Mouse (Mus musculus): ENCODE data around the gene Dlx4. TPM values are rescaled to one million over a fixed set of nuclear protein-coding genes. Genes with fewer than 3 reads are reported as not detected.

Dlx4 gene
- polyA plus RNA-seq (2012; rRNA removed) = 0.07 TPM in 1 of 2 replicates, not detected in the other

DNA sequence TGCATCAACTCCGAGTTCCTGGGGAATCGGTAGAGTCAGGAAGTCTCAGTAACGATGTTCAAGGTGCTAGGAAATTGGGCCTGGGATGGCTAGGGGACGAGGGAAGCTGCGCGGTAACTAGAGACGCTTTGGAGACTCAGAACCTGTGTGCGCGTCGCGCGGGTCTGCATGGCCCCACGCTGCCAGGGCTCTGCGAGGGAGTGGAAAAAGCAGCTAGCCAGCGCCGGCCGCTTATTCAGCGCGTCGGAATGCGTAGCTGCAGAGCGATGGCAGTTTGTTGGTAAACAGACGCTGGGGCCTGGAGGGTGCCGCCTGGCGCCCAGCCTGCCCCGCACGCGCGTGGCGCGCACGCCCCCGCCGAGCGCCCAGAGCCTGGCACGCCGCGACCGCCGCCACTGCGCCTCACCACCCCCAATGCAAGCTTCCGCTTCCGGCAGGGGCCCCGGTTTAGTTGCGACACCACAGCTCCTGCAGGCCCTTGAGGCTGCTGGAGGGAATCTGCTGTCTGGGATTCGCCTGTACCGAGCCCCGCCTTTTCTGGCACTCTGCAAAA is at the start of gene Dlx4:
Gene Dlx4, minus strand, starts transcription at position 413 of the 553 bp plus-strand sequence.
- H3K27ac ChIP-seq (ENCODE audit: insufficient read depth, low read depth, low read length) = no peak within 1 kb of the TSS

DNA sequence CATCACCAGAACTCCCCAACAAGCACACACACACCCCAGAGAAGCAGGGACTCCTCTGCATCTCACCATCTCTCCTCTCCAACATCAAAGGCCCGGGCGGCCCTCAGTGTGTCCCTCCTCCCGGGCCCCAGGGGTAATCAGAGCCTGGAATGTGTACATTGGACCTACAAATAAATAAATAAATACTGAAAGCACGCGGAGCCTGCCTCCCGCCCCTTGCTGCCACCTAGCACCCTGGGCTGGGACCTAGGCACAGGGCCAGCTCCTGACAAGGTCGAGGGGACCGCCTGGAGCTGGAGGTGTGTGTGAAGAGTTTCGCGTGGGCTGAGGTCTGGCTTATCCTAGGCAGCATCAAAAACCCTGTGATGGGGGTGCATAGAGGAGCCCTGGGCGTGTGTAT is 43.8 kb upstream of the Dlx4 start:
- Histone ChIP-seq H3K4me1 (ENCODE audit: control insufficient read depth, insufficient read depth, low read length) (no peaks in the 10 kb centered on the region), H3K27me3 (replicated peaks; ENCODE audit: control insufficient read depth, insufficient read depth, low read length) (no peaks in the 10 kb centered on the region), H3K4me3 (ENCODE audit: insufficient read depth, low read depth, low read length) (no peak overlapping the region), H3K36me3 (ENCODE audit: control insufficient read depth, insufficient read depth, low read length) (no peaks in the 10 kb centered on the region), H3K27ac (ENCODE audit: insufficient read depth, low read depth, low read length) (no peak overlapping the region)
- TF ChIP-seq POLR2A (IDR thresholded peaks at IDR 0.05; ENCODE audit: low read depth, low read length) = no peak
- no peak for TF ChIP-seq CTCF (conservative IDR thresholded peaks at IDR 0.05; ENCODE audit: insufficient read depth, insufficient read length, low read depth, low read length)
- DNase-seq = no peak
- WGBS = 29% methylated on average over 11 of the region's 11 CpGs

More for the DNA sequence above, at the start of gene Dlx4:
- DNase-seq = peak; percentile 22
- TF ChIP-seq CTCF (conservative IDR thresholded peaks at IDR 0.05; ENCODE audit: insufficient read depth, insufficient read length, low read depth, low read length) = no peak
- 0 out of 2 replicates have a peak, but pooled peaks cover 3% of the 10 kb centered on the region for H3K4me1 ChIP-seq (ENCODE audit: control insufficient read depth, insufficient read depth, low read length)
- H3K27me3 ChIP-seq (replicated peaks; ENCODE audit: control insufficient read depth, insufficient read depth, low read length) = peaks cover 24% of the 10 kb centered on the region
- no peaks in the 10 kb centered on the region for H3K36me3 ChIP-seq (ENCODE audit: control insufficient read depth, insufficient read depth, low read length)
- peak within 1 kb of the TSS; percentile 27 for H3K4me3 ChIP-seq (ENCODE audit: insufficient read depth, low read depth, low read length)
- WGBS = 6% methylated on average over 48 of the region's 48 CpGs

DNA sequence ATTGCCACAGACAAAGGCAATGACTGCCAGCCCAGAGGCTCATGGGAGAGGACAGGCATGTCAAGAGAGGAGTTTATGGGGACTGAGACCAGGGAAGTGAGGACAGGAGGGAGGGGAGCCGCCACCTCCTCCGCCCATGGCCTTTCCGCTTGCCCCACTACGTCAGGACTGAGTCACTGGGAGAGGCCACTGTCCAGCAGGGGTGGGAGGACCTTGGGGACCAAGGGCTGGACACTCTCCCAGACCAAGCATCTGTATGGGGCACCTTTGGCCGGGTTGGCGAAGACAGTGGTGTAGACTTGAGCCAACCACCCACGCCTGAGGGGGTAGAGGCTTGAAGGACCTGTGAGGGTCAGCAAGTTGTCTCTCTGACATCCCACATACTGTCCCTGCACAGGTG is 40.8 kb upstream of the Dlx4 start:
- Histone ChIP-seq H3K27ac (ENCODE audit: insufficient read depth, low read depth, low read length) (no peak overlapping the region), H3K36me3 (ENCODE audit: control insufficient read depth, insufficient read depth, low read length) (no peaks in the 10 kb centered on the region), H3K27me3 (replicated peaks; ENCODE audit: control insufficient read depth, insufficient read depth, low read length) (no peaks in the 10 kb centered on the region), H3K4me3 (ENCODE audit: insufficient read depth, low read depth, low read length) (no peak overlapping the region), H3K4me1 (ENCODE audit: control insufficient read depth, insufficient read depth, low read length) (no peaks in the 10 kb centered on the region)
- TF ChIP-seq POLR2A (IDR thresholded peaks at IDR 0.05; ENCODE audit: low read depth, low read length) (no peak), CTCF (conservative IDR thresholded peaks at IDR 0.05; ENCODE audit: insufficient read depth, insufficient read length, low read depth, low read length) (no peak)
- 91% methylated on average over 7 of the region's 7 CpGs for WGBS
- DNase-seq = no peak

DNA sequence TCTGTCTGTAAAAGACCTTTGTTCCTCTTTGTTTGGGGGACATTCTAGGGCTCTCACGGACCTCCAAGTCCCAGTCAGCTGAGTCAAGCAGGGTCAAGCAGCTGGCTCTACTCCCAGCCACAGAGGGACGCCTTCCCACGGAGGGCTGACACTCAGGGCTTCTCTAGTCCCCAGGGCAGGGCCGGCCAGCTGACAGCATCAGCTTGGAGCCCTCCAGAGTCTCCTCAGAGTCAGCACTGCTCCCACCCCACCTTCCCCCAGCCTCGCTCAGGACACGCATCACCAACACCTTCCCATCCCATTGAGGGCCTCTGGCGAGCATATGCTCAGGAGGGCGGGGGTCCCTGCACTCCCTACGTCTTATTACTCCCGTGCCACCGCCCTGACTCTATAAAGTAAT is 39.6 kb upstream of the Dlx4 start:
- TF ChIP-seq CTCF (conservative IDR thresholded peaks at IDR 0.05; ENCODE audit: insufficient read depth, insufficient read length, low read depth, low read length) = no peak
- TF ChIP-seq POLR2A (IDR thresholded peaks at IDR 0.05; ENCODE audit: low read depth, low read length) = no peak
- DNase-seq = peak; percentile 6
- WGBS = 45% methylated on average over 11 of the region's 11 CpGs

DNA sequence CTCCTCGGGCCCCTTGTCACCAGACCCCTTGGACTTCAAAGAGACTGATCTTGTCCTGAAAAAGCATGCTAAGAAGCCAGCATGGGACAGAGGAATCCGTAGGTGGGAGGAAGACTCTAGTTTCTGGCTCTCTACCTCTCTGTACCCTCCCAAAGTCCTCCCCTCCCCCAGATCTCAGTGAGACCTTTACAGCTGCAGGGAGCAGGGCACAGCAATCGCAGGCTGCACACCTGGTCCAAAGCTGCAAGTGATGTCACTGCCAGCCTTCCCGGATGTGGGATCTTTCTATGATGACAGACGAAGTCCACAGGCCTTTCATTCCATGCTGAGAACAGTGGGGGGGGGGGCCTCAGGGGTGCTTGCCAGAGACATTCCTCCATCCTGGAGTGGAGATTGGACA is 38.5 kb upstream of the Dlx4 start:
- DNase-seq = no peak
- Histone ChIP-seq H3K27ac (ENCODE audit: insufficient read depth, low read depth, low read length) (no peak overlapping the region), H3K27me3 (replicated peaks; ENCODE audit: control insufficient read depth, insufficient read depth, low read length) (no peaks in the 10 kb centered on the region), H3K36me3 (ENCODE audit: control insufficient read depth, insufficient read depth, low read length) (no peaks in the 10 kb centered on the region), H3K4me3 (ENCODE audit: insufficient read depth, low read depth, low read length) (no peak overlapping the region), H3K4me1 (ENCODE audit: control insufficient read depth, insufficient read depth, low read length) (no peaks in the 10 kb centered on the region)
- TF ChIP-seq POLR2A (IDR thresholded peaks at IDR 0.05; ENCODE audit: low read depth, low read length) (no peak), CTCF (conservative IDR thresholded peaks at IDR 0.05; ENCODE audit: insufficient read depth, insufficient read length, low read depth, low read length) (no peak)
- 53% methylated on average over 5 of the region's 5 CpGs for WGBS

More for the DNA sequence above, 39.6 kb upstream of the Dlx4 start:
- no peak overlapping the region for H3K4me3 ChIP-seq (ENCODE audit: insufficient read depth, low read depth, low read length)
- no peaks in the 10 kb centered on the region for H3K27me3 ChIP-seq (replicated peaks; ENCODE audit: control insufficient read depth, insufficient read depth, low read length)
- H3K27ac ChIP-seq (ENCODE audit: insufficient read depth, low read depth, low read length) = no peak overlapping the region
- H3K4me1 ChIP-seq (ENCODE audit: control insufficient read depth, insufficient read depth, low read length) = no peaks in the 10 kb centered on the region
- H3K36me3 ChIP-seq (ENCODE audit: control insufficient read depth, insufficient read depth, low read length) = no peaks in the 10 kb centered on the region

DNA sequence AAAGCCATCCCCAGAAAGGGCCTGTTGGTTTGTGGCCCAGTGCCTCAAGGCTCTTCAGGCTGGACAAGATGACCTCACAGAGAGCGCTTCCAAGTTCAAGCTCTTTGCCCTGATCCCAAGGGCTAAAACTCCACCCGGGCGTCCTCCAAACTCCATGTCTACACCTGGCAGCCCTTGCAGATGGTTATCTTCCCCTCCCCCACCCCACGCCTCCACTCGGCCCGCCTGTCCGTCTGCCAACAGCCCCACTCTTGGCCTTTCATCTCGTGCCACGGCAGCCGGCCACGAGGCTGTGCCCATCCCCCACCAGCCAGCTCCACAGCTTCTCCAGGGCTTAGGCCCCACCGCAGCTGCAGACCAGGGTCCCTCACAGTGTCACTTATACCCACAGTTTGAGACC is 33.2 kb upstream of the Dlx4 start:
- Histone ChIP-seq H3K36me3 (ENCODE audit: control insufficient read depth, insufficient read depth, low read length) (no peaks in the 10 kb centered on the region), H3K4me1 (ENCODE audit: control insufficient read depth, insufficient read depth, low read length) (no peaks in the 10 kb centered on the region), H3K27ac (ENCODE audit: insufficient read depth, low read depth, low read length) (no peak overlapping the region), H3K27me3 (replicated peaks; ENCODE audit: control insufficient read depth, insufficient read depth, low read length) (no peaks in the 10 kb centered on the region), H3K4me3 (ENCODE audit: insufficient read depth, low read depth, low read length) (no peak overlapping the region)
- DNase-seq = no peak
- WGBS = 46% methylated on average over 12 of the region's 12 CpGs
- TF ChIP-seq POLR2A (IDR thresholded peaks at IDR 0.05; ENCODE audit: low read depth, low read length) (no peak), CTCF (conservative IDR thresholded peaks at IDR 0.05; ENCODE audit: insufficient read depth, insufficient read length, low read depth, low read length) (no peak)

DNA sequence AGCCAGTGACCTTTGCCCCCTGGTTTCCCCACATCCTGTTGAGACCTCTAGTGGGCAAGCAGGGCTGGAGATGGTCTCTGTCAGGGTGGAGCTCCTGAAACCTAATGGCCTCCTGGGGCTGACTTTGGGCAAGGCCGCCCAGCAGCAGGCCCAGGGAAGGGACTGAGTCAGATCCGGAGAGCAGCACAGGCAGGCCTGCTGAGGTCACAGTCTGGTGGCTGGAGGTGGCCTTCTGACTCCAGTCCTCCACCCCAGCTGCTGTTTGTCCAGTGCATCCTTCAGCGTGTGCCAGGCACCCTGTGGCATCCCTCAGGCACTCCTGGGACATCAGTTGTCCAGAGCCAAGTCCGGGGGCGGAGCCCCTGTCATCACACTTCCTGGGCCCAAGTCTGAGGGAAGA is 19.8 kb upstream of the Dlx4 start:
- TF ChIP-seq CTCF (conservative IDR thresholded peaks at IDR 0.05; ENCODE audit: insufficient read depth, insufficient read length, low read depth, low read length) (no peak), POLR2A (IDR thresholded peaks at IDR 0.05; ENCODE audit: low read depth, low read length) (no peak)
- H3K4me3 ChIP-seq (ENCODE audit: insufficient read depth, low read depth, low read length) = no peak overlapping the region
- no peak overlapping the region for H3K27ac ChIP-seq (ENCODE audit: insufficient read depth, low read depth, low read length)
- no peak for DNase-seq
- H3K27me3 ChIP-seq (replicated peaks; ENCODE audit: control insufficient read depth, insufficient read depth, low read length) = no peaks in the 10 kb centered on the region
- WGBS = 71% methylated on average over 5 of the region's 5 CpGs
- H3K4me1 ChIP-seq (ENCODE audit: control insufficient read depth, insufficient read depth, low read length) = no peaks in the 10 kb centered on the region
- no peaks in the 10 kb centered on the region for H3K36me3 ChIP-seq (ENCODE audit: control insufficient read depth, insufficient read depth, low read length)
